Mouse (Mus musculus): ENCODE data around the gene Ror1.
A peak's percentile ranks its signal among the peaks of the same experiment; 100 is the strongest.

Gene Ror1

GRCm38 (mm10) chr4:100307365-100307764 is 211.8 kb downstream of the Ror1 start:
- DNase-seq (ENCODE audit: low read depth, low spot score), result no peak

DNA sequence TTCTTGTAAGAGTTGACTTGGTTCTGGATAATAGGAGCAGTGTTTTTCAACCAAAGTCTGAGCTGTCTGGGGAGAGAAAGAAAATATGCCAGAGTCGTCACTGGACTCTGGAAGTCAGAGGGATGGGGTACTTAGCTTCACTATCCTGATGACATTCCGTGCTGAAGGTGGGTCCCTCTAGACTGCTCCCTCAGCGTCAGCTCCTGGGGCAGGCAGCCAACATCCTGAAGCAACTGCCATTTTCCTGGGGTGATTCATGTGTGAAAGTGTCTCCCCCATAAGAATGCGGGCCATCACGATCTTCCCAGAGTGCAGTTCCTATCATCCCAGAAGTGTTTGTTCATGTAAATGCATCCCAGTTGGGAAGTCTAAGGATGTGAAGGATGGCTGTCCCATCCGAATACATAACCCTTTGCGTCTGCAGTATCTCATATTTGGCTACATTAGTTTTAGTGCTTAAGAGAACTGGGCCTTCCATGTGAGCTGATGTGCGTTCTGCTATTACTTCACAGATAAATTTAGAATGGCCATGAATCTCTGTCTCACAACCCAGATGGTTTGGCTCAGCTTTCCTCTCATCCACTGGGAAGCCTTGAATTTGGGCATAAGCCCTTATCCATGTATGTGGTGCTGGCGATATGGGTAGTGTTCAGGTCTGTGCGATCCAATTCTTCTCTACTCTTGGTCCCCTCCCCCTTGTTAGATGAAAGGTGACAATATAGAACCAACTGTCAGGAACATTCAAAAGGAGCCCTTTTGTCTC is 216.4 kb downstream of the Ror1 start:
- DNase-seq (ENCODE audit: low read depth, low spot score), result peak; percentile 48

- no peak for DNase-seq (ENCODE audit: low read depth, low spot score)
Measured at GRCm38 (mm10) chr4:100315066-100315465, 219.5 kb downstream of the Ror1 start.

GRCm38 (mm10) chr4:100321758-100322157 is 226.2 kb downstream of the Ror1 start:
- peak; percentile 51 for DNase-seq (ENCODE audit: low read depth, low spot score)

DNA sequence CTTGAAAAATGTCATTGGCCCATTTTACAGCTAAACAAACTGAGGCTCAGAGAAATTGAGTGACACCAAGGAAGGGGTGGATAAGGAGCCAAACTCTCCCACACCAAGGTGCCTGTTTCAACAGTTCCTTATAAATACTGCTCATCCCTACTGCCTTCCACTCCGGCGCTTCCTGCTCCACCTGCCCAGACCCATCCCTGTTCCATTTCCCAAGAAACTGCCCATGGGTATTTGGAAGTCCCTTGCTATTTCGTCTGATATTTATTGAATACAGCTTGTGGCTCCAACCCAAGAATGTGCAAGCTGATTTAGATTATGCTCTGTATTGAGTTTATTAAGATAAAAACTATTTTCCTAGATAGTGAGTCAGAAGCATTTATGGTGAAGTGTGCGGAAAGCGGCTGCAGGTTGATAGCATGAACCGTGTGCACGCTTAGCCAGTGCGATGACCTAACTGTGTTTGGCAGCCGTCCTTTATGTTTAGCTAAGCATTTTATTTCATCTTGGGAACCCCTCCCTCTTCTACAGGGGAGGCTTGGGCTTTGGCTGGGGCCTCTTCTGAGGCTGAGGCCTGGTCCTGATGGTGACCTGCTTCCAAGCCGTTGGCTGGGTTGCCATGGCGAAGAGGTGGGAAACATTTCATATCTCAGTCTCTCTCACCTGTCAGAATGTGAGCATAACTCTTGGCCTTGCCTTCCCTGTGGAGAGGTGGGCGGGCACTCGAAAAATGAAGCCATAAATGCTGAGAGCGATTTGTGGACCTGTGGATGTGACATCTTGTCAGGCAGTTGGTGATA is 229.3 kb downstream of the Ror1 start:
- no peak for DNase-seq (ENCODE audit: low read depth, low spot score)

DNA sequence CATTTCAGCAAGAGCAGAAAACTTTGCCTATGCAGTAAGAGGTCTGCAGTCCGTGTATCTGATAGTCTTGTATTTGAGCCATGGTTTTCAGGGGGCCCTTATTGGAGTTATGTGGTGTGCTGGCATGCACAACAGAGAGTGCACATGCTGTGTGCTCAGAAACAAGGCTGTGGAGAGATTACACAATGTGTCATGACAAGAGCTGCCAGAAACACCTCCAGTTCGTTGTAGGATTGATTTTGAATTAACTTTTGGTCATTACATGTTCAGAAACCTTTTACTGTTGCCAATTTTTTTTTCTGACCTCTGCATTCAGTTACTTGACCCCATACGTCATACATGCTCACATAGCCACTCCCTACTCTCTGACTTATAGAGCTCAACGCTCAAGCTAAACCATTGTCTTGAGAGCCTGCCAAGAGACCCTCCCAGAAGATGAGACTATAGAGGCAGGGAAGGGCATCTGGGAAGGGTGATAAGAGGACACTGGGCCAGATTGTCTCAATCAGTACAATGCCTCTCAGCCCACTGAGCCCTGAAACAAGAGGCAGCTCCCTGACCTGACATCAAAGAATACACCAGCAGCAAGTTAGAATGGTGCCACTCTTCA is 232.9 kb downstream of the Ror1 start:
- DNase-seq (ENCODE audit: low read depth, low spot score), result no peak

DNA sequence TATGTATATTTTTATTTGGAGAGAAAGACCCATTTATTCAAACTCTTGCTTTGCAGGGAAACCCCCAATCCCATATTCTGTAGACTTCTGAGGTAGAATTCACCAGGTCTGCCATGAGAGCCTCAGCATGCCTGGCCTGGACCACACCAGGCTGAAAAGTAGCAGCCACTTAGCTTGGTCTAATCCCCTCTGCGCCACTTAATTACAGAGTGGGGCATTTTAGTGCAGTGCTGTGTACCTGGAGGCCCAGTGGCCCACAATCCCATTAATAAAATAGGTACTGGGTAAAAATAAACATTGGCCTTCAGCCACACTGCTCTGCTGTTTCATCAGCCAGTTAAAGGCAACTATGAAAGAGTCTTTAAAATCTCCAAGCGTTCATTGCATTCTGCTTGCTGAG is 239.6 kb downstream of the Ror1 start:
- no peak for DNase-seq (ENCODE audit: low read depth, low spot score)

- no peak for DNase-seq (ENCODE audit: low read depth, low spot score)
Measured at GRCm38 (mm10) chr4:100347791-100348190, 252.2 kb downstream of the Ror1 start.

GRCm38 (mm10) chr4:100350106-100350795 is 254.7 kb downstream of the Ror1 start:
- peak; percentile 10 for DNase-seq (ENCODE audit: low read depth, low spot score)

GRCm38 (mm10) chr4:100351797-100352290 is 256.3 kb downstream of the Ror1 start:
- DNase-seq (ENCODE audit: low read depth, low spot score), result peak; percentile 12

DNA sequence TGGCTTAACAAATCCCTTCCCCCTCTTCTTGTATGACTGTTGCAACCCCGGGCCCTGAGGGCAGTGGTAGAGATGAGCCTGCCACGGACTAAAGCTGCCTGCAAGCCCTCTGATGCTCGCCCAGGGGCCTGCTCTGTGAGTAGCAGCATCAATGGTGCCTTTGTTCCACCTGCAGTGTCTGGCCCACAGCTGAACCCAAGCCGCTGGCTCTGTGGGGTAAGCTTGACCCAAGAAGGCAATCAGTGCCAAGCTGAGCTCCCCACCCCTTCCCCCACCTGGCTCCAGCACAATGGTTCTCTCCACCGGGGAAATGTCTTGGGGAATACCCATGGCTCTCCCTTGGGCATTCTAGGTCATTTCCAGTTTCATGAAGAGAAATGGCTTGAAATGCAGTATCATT is 260.0 kb downstream of the Ror1 start:
- no peak for DNase-seq (ENCODE audit: low read depth, low spot score)

DNA sequence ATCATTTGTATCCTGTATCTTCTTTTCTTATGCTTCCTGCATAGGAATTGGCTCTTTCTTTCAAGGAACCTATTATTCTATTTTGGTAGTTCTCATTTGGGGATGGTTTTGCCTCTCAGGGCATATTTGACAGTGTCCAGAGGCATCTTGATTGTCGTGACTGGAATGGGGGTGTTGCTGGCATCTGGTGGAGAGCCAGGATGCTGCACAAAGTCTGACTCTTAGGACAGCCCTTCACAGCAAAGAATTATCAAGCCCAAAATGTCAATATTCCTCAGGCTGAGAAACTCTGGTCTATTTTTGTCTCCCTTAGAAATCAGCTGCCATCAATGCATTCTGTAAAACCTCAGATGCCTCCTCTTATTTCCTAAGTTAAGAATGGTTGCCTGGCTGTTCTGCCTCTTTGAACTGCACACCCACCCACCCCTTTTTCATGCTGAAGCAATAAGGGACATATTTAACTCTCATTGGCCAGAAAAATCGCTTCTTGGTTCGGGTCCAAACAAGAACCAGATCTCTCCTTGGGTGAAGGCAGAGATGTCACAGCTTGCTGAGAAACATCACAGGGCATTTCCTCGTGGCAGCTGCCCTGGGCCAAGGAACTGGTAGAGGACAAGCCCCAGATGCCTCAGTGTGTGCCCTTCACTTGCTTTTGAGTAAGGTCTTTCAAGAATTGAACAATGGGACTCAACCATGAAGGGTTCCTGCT is 262.4 kb downstream of the Ror1 start:
- DNase-seq (ENCODE audit: low read depth, low spot score), result peak; percentile 44

- no peak for DNase-seq (ENCODE audit: low read depth, low spot score)
Measured at GRCm38 (mm10) chr4:100363666-100364065, 268.1 kb downstream of the Ror1 start.

GRCm38 (mm10) chr4:100368691-100369090 is 273.1 kb downstream of the Ror1 start:
- no peak for DNase-seq (ENCODE audit: low read depth, low spot score)

DNA sequence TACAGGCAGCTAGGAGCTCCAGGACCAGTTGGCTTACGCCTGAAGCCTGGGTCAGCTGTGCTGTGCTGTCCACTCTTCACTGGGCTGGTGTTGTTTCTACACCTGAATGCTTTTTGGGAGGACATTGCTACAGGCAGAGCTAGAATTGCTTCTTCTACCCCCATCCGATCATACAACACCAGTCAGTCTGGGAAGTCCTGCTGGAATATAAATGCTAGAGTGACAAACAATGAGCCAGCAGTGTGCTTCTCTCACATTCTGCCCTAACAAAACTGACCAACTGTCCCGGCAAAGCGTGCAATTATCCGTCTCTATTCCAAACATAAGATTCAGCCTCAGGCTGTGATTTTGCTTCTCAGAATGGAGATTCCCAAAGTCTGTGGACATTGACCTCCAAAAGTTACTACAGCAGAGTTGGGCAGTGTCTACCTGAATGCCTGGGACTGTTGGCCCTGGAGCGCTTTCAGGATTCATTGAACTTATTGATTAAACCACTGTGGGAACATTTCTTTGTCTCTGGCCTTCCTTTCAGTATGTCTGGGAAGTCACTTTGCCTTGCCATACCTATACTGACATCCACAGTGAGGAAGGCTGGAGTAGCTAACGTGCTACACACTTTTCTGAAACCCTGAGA is 274.1 kb downstream of the Ror1 start:
- no peak for DNase-seq (ENCODE audit: low read depth, low spot score)

GRCm38 (mm10) chr4:100372806-100373205 is 277.2 kb downstream of the Ror1 start:
- DNase-seq (ENCODE audit: low read depth, low spot score), result peak; percentile 86

GRCm38 (mm10) chr4:100373780-100374179 is 278.2 kb downstream of the Ror1 start:
- no peak for DNase-seq (ENCODE audit: low read depth, low spot score)

- DNase-seq (ENCODE audit: low read depth, low spot score), result no peak
Measured at GRCm38 (mm10) chr4:100375286-100375685, 279.7 kb downstream of the Ror1 start.

GRCm38 (mm10) chr4:100376163-100376562 is 280.6 kb downstream of the Ror1 start:
- no peak for DNase-seq (ENCODE audit: low read depth, low spot score)

DNA sequence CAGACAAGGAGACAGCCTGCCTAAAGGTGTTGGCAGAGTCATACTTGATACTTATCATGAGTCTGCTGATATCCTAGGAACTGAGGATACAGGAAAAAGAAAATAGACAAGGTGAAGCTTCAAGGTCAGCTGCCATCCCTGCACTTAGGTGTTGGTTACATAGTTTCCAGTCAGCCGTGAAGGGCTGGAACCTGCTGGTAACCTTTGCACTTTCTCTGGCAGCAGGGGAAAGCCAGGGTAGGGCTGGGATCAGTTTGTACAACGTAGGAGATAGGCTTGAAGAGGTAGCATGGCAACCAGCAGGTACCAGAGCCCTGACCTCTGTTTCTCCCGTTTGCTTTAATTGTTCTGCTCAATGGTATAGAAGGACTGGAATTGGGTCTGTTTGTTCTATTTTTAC is 281.6 kb downstream of the Ror1 start:
- DNase-seq (ENCODE audit: low read depth, low spot score), result no peak

DNA sequence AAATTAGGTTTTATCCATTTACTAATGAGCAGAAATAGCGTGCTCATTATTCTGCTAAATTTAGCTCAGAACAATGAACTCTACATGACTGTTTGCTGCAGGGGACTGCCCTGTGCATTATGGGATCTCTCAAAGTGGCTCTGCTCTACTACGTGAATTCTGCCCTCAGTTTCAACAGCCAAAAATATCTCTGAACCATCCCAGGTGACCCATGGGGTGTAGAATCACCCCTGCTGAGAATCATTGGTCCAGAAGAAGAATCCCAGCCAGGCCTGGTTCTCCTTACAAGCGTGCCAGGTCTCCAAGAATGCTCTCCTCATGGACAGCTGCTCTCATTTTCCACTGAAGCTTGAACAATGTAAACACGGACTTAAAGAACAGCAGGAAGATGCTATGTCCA is 282.4 kb downstream of the Ror1 start:
- peak; percentile 90 for DNase-seq (ENCODE audit: low read depth, low spot score)

Data from brain, adult 2 months (tissue).